Mouse (Mus musculus): Measurements from ENCODE around the gene Arhgap36. TPM values are rescaled to one million over a fixed set of nuclear protein-coding genes. Genes with fewer than 3 reads are reported as not detected.

The Arhgap36 gene
- not detected in 2 replicates for polyA plus RNA-seq (2012; rRNA removed; ENCODE audit: low replicate concordance)

DNA sequence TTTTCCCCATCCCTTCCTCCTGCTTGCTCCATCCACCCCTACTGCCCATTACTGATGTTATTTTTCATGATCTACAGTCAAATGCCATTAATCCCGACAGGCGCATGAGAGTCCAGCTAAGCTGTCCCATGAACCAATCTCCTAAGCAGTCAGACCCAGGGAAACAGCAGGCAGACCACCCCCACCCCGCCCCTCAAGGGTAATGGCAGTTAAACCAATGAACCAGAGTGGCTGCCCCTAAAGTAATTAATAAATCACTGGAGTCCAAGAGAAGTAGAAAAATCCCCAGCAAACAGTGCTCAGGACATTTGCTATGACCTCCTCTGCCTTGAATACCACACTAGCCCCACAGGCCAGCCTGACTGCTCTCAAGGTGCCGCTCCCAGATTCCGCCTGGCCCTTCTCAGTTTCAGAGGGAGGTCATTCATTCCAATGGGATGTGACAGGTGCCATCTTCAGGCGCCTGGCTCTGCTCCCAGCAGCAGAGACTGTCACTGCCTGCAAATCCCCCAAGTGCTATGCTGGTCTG is at the start of gene Arhgap36:
Arhgap36 (plus strand) TSS at position 504 of the 529 bp plus-strand sequence.

Other genes with a start within 250 kb of the Arhgap36 start
- 1.3 and 1.7 TPM in 2 replicates for gene Enox2, start 175.7 kb upstream of the Arhgap36 start, polyA plus RNA-seq (2012; rRNA removed; ENCODE audit: low replicate concordance)
- gene Olfr1320, start 208.4 kb downstream of the Arhgap36 start, polyA plus RNA-seq (2012; rRNA removed; ENCODE audit: low replicate concordance), result not detected in 2 replicates